Mouse (Mus musculus): ENCODE data around the gene Hoxd8. TPM values are rescaled to one million over a fixed set of nuclear protein-coding genes. Genes with fewer than 3 reads are reported as not detected.

Hoxd8 gene
- polyA plus RNA-seq, 1 experiment from 2014 or later, result 2.7 TPM

DNA sequence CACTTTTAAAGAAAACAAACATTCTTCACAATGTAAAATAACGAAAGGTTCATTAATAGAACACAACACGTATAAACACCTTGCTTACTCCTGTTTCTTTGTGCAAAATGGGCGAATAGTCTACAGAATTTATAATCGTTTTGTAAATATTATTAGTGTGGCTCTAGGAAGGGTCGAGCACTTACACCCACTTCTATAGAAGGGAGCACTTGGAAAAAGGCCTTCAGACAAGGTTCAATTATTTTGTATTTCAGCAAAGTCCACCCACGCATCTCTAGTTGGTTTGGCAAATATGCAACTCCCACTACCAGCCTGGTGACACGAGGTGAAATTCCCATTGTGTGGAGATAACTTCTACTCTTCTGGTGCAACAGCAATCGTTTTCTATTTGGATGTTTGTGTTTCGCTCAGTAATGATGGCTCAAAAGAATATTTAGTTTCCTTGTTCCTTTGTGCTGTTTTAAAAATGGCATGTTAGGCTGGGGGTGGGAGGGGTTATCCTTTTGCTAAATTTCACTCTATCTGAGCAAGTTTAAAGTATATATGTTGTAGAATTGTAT is 44.1 kb downstream of the Hoxd8 start:
- 36% methylated on average over 9 of the region's 9 CpGs for WGBS
- H3K9me3 ChIP-seq (ENCODE audit: control insufficient read depth), result no peaks in the 10 kb centered on the region
- H3K4me3 ChIP-seq (ENCODE audit: low read depth, low read length), result no peak overlapping the region
- H3K27ac ChIP-seq (ENCODE audit: low read depth, low read length), result no peak overlapping the region
- H3K27me3 ChIP-seq (replicated peaks; ENCODE audit: control insufficient read depth, insufficient read depth, low read length), result peaks cover 96% of the 10 kb centered on the region
- no peak for TF ChIP-seq CTCF (IDR thresholded peaks at IDR 0.05; ENCODE audit: low read depth)
- H3K4me2 ChIP-seq (replicated peaks; ENCODE audit: low read depth), result no peak overlapping the region
- H3K9ac ChIP-seq (ENCODE audit: low read depth, low read length), result no peak overlapping the region
- H3K36me3 ChIP-seq (ENCODE audit: control insufficient read depth, insufficient read depth), result no peaks in the 10 kb centered on the region
- no peak for ATAC-seq
- no peaks in the 10 kb centered on the region for H3K4me1 ChIP-seq (replicated peaks; ENCODE audit: control insufficient read depth, insufficient read depth, low read length)

DNA sequence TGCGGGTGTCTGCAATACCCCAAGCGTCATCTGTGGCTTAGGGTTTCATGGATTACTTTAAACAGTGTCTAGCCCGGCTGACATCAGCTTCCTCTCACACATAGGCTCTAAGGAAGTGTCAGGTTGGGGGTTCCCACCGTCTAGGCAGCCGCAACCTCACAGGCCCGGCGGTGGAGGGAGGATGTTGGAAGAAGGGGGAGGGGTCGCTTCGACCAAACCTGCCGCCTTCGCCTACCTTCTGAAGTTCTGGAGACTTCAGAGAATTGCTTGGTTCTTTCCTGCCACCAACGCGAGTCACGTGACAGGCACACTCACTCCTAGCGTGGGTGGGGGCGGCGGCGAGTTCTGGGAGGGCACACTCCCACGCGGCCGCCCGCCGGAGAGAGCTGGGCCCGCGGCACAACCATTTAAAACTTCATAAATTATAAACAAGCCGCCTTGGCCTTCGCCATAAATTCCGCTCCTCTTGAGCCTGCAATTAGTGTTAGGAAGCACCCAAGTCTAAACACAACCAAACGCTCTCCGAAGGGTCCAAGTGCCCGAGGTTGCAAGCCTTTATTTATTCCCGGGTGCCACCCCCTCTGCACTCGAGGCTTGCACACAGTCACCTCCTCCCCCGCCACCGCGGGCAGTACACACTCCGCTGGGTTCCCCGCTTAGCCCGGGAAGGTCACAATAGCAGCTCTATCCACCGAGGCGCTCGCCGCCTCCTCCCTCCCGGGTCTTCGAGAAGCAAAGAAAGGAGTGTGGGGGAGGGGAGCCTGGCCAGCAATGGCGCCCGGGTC is 45.1 kb downstream of the Hoxd8 start:
- Histone ChIP-seq H3K27ac (ENCODE audit: low read depth, low read length) (no peak overlapping the region), H3K9me3 (ENCODE audit: control insufficient read depth) (no peaks in the 10 kb centered on the region), H3K4me3 (ENCODE audit: low read depth, low read length) (peak overlapping the region; percentile 32), H3K4me1 (replicated peaks; ENCODE audit: control insufficient read depth, insufficient read depth, low read length) (no peaks in the 10 kb centered on the region), H3K27me3 (replicated peaks; ENCODE audit: control insufficient read depth, insufficient read depth, low read length) (peaks cover 96% of the 10 kb centered on the region), H3K36me3 (ENCODE audit: control insufficient read depth, insufficient read depth) (no peaks in the 10 kb centered on the region), H3K4me2 (replicated peaks; ENCODE audit: low read depth) (peak overlapping the region; percentile 64), H3K9ac (ENCODE audit: low read depth, low read length) (no peak overlapping the region)
- no peak for TF ChIP-seq CTCF (IDR thresholded peaks at IDR 0.05; ENCODE audit: low read depth)
- WGBS, result under 1% methylated on average over 47 of the region's 47 CpGs
- peak; percentile 36 for ATAC-seq

DNA sequence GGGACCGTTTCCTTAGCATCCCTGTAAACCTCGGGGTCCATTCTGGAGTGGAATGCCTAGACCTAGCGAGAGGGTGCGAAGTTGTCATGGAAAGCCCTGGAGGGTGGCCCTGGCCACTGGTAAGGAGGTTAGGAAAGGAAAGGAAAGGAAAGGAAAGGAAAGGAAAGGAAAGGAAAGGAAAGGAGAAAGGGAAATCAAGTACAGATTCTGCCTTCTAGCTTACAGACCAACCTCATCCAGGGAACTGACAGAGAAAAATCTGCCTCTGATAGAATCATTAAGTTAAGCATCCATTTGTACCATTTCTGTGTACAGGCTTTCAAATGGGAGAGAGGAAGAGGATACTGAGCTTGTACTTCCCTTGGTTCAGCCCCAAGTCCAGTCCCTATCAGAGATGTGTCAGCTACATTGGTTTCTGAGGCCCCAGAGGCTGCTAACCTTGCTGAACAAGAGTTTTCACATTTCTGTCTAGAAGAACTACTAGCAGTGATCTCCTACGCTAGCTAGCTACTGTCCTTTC is 46.4 kb downstream of the Hoxd8 start:
- peaks cover 90% of the 10 kb centered on the region for H3K27me3 ChIP-seq (replicated peaks; ENCODE audit: control insufficient read depth, insufficient read depth, low read length)
- no peak overlapping the region for H3K4me3 ChIP-seq (ENCODE audit: low read depth, low read length)
- H3K9ac ChIP-seq (ENCODE audit: low read depth, low read length), result no peak overlapping the region
- no peak for ATAC-seq
- no peaks in the 10 kb centered on the region for H3K36me3 ChIP-seq (ENCODE audit: control insufficient read depth, insufficient read depth)
- TF ChIP-seq CTCF (IDR thresholded peaks at IDR 0.05; ENCODE audit: low read depth), result no peak
- H3K27ac ChIP-seq (ENCODE audit: low read depth, low read length), result no peak overlapping the region
- H3K4me2 ChIP-seq (replicated peaks; ENCODE audit: low read depth), result no peak overlapping the region
- no peaks in the 10 kb centered on the region for H3K9me3 ChIP-seq (ENCODE audit: control insufficient read depth)
- no peaks in the 10 kb centered on the region for H3K4me1 ChIP-seq (replicated peaks; ENCODE audit: control insufficient read depth, insufficient read depth, low read length)
- WGBS, result 47% methylated on average over 5 of the region's 5 CpGs

DNA sequence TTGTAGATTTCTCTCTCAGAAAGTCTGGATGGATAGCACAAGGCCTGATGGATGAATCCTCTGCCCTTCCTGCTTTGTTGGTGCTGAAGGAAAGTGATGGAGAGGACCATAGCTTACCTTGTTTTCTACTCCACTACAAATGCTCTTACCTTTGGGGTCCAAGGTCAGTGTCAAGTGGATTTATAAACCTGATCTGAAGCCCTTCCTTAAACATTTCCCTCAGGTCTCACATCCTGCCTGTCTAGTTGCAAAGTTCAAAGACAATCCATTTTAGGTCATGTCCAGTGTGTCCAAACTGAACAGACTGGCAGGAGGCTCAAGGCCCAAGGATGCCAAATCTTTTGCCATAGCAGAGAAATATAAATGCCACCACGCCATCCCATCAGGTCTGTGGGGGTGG is 47.4 kb downstream of the Hoxd8 start:
- no peak overlapping the region for H3K27ac ChIP-seq (ENCODE audit: low read depth, low read length)
- WGBS, result 86% methylated on average over 1 of the region's 1 CpGs
- H3K4me3 ChIP-seq (ENCODE audit: low read depth, low read length), result no peak overlapping the region
- H3K36me3 ChIP-seq (ENCODE audit: control insufficient read depth, insufficient read depth), result no peaks in the 10 kb centered on the region
- no peak overlapping the region for H3K4me2 ChIP-seq (replicated peaks; ENCODE audit: low read depth)
- H3K9me3 ChIP-seq (ENCODE audit: control insufficient read depth), result no peaks in the 10 kb centered on the region
- no peak overlapping the region for H3K9ac ChIP-seq (ENCODE audit: low read depth, low read length)
- peaks cover 85% of the 10 kb centered on the region for H3K27me3 ChIP-seq (replicated peaks; ENCODE audit: control insufficient read depth, insufficient read depth, low read length)
- ATAC-seq, result no peak
- H3K4me1 ChIP-seq (replicated peaks; ENCODE audit: control insufficient read depth, insufficient read depth, low read length), result no peaks in the 10 kb centered on the region
- TF ChIP-seq CTCF (IDR thresholded peaks at IDR 0.05; ENCODE audit: low read depth), result no peak

DNA sequence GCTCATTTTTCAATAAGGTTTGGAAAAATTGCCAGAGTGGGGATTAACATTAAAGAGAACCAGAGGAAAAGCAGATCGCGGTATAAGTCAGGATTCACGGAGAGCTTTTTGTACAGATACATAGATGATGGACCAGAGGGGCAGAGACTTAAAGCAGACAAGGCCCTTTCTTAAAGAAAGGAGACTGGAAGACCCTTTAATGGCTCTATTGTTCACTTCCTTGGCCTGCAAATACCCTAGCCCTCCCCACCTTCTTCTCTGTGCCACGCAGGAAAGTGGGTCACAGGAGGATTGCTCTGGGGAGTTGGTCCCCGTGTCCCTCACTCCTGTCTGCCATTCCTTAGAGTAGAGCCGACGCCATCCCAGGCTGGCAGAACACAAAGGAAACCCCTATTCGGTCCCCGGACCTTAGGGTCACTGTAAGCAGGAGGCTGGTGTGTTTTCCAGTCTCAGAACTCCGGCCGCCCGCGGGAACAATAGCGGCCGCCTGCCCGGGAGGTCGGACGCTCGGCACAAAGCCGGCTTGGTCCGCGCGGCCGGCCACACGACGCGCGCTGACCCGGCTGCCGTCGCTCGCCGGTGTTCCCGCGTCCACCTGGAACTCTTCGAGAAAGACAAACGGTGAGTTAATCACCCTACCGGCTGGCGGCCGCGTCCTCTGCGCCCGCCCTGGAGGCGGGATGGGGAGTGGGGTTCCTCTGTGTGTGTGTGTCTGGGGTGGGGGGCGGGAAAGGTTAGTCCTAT is 48.2 kb downstream of the Hoxd8 start:
- H3K27me3 ChIP-seq (replicated peaks; ENCODE audit: control insufficient read depth, insufficient read depth, low read length), result peaks cover 82% of the 10 kb centered on the region
- 6% methylated on average over 45 of the region's 45 CpGs for WGBS
- H3K4me3 ChIP-seq (ENCODE audit: low read depth, low read length), result peak overlapping the region; percentile 26
- H3K9ac ChIP-seq (ENCODE audit: low read depth, low read length), result no peak overlapping the region
- H3K4me1 ChIP-seq (replicated peaks; ENCODE audit: control insufficient read depth, insufficient read depth, low read length), result no peaks in the 10 kb centered on the region
- peak overlapping the region; percentile 56 for H3K4me2 ChIP-seq (replicated peaks; ENCODE audit: low read depth)
- no peak overlapping the region for H3K27ac ChIP-seq (ENCODE audit: low read depth, low read length)
- ATAC-seq, result no peak
- no peaks in the 10 kb centered on the region for H3K36me3 ChIP-seq (ENCODE audit: control insufficient read depth, insufficient read depth)
- H3K9me3 ChIP-seq (ENCODE audit: control insufficient read depth), result no peaks in the 10 kb centered on the region
- no peak for TF ChIP-seq CTCF (IDR thresholded peaks at IDR 0.05; ENCODE audit: low read depth)

DNA sequence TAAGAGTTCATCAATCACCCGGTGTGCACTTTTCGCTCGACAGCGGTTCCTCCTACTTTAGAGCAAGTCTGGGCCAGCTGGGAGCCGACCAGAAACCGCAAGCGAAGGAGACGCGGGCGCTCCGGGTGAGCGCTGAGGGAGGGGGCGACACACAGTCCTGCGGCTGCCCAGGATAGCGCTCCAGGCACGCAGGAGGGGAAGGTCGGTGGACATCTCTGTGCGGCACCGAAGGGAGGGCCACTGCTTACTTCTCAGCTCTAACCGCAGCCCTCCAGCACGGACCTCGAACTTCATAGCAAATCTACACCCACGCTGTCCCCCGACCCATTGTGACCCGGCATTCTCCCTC is 48.7 kb downstream of the Hoxd8 start:
- peak overlapping the region; percentile 56 for H3K4me2 ChIP-seq (replicated peaks; ENCODE audit: low read depth)
- H3K9me3 ChIP-seq (ENCODE audit: control insufficient read depth), result no peaks in the 10 kb centered on the region
- peak overlapping the region; percentile 26 for H3K4me3 ChIP-seq (ENCODE audit: low read depth, low read length)
- H3K9ac ChIP-seq (ENCODE audit: low read depth, low read length), result no peak overlapping the region
- 6% methylated on average over 24 of the region's 25 CpGs for WGBS
- H3K27me3 ChIP-seq (replicated peaks; ENCODE audit: control insufficient read depth, insufficient read depth, low read length), result peaks cover 83% of the 10 kb centered on the region
- no peak for TF ChIP-seq CTCF (IDR thresholded peaks at IDR 0.05; ENCODE audit: low read depth)
- no peak overlapping the region for H3K27ac ChIP-seq (ENCODE audit: low read depth, low read length)
- no peak for ATAC-seq
- no peaks in the 10 kb centered on the region for H3K36me3 ChIP-seq (ENCODE audit: control insufficient read depth, insufficient read depth)
- H3K4me1 ChIP-seq (replicated peaks; ENCODE audit: control insufficient read depth, insufficient read depth, low read length), result no peaks in the 10 kb centered on the region
